Mouse (Mus musculus) G1E-ER4 (cell line): Measurements from ENCODE around the gene Prdm12. TPM values are rescaled to one million over a fixed set of nuclear protein-coding genes. Genes with fewer than 3 reads are reported as not detected.

ENCODE experiments used
- GATA1 ChIP-seq: IDR thresholded peaks from one replicate; pipeline ENCODE4 v1.8.0; 2012; ENCODE audit warnings: low read length, inconsistent platforms
- polyA plus RNA-seq: library from polyadenylated mRNA; stranded (reverse); fragments of >175 nt; gene quantifications from 2 replicates; pipeline ENCODE4 v1.2.3, GENCODE M21; 2012

The Prdm12 gene
- polyA plus RNA-seq, 1 experiment, result not detected

DNA sequence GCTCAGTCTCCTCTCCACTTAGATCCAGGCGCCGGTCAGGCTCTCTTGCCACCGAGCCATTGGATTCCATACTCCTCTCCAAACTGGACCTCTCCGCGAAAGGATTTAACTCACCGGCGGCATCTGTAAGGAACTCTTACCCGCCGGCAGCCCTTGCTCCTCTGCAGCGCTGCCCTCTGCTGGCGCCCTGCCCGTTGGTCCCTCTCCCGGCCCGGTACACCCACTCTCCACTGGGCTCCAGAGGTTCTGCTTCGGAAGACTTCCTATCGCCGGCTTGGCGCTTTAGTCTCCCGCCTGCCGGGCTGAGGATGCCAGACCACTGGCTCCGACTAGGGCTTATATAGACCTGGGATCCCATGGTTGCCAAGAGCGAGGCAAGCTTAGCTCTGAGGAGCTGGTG lies 2.0 kb upstream of the Prdm12 start:
- no peak for TF ChIP-seq GATA1

DNA sequence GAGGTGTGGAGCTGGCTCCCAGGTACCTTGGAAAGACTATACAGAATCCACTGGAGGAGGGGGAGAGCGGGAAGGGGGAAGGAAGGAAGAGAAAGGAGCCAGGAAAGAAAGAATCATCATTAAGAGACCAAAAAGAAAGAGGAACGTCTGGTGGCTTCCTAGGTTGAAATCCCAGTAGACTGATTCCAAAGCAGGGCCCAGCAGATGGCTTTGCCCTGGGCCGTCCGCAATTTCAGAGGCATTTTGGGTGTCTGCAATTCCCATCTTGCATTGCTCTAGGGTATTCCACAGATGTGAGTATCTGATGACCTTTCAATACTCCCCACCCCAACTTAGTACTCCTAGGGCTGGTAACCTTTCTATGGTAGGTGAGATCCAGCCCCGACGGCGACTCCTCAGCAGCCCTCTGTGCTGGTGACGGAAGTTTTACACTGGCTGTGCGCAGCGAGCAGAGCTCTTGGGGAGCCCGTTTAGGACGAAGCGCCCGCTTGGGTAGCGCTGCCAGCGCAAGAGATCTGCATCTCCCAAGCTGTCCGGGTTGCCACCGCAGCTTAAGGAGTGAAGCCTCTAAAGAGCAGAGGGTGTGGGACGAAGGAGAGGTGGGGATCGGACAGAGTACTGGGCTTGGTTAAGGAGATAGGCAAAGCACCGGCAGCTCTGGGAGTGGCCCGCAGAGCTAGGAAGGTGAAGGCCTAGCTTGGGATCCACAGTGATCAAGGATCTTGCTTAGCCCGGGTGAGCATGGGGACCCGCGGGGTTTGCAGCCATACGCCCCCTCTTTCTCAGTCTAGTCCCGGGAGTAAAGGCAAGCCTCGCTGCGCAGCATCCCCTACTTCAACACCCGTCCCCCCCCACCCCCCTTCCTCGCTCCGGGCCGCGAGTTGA lies 1.0 kb upstream of the Prdm12 start:
- TF ChIP-seq GATA1, result no peak

DNA sequence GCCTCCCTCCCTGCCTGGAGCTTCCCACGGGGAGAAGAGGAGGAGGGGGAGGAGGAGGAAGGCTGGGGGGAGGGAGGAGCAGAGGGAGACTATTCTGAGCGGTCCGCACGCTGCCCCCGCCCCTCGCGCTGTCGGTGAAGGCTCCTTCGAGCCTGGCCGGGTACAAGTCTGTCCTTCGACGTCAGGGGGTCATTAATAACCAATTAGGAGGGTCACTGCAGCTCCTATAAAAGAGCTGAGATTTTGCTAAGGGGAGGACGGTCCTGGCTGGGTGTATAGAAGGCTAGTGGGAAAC lies 424 bp upstream of the Prdm12 start:
- TF ChIP-seq GATA1, result no peak

DNA sequence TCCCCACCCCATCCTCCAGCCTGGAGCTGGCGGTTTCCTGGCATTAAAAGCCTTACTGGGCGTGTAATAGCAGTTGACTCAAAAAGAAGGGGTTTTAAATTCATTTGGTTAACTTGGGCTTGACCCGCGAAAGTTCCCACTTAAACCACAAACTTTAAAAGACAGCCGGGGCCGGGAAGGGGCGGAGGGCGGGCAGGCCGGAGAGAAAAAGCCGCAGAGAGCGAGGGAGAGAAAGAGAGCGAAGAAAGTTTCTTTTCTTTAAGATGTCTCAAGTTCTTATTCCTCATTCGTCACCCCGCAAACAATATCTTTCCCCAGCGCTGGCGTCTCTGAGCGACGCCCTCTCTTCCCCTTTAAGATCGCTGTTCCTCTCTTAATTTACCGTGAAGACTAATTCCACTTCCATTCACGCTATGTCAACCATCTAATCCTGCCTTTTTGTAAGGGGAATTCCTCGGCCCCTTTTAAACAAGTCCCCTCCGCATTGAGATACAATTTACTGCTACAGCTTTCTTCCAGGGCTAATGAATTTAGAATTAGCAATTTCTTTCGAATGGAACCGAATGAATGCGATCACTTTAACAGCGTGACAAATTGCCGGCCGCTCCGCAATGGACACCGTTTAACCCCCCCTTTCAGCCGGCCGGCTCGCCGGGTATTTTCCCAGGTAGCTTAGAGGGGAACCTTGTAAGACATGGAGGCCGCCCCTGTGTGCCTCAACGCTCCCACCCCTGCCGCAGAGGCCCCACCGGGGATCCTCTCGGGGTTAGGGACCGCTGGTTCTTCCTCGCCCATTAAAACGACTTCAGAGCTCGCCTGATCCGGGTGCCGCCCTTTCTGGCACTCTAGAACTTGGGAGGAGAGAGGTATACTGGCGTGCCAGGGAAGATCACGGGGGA lies 1.0 kb downstream of the Prdm12 start:
- TF ChIP-seq GATA1, result no peak

DNA sequence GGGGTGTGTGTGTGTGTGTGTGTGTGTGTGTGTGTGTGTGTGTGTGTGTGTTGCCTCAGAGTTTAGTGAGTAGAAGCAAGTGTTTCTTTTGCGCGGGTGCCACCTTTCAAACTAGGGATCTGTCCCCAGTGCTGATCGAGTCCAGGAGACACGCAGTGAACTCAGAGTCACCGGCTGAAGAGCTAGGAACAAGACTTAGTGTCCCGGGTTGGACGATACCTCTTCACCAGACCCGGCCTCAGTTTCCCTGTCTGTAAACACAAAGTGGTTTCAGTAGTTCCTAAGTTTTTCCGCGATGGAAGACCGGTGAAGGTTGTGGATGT lies 1.6 kb downstream of the Prdm12 start:
- TF ChIP-seq GATA1, result no peak

DNA sequence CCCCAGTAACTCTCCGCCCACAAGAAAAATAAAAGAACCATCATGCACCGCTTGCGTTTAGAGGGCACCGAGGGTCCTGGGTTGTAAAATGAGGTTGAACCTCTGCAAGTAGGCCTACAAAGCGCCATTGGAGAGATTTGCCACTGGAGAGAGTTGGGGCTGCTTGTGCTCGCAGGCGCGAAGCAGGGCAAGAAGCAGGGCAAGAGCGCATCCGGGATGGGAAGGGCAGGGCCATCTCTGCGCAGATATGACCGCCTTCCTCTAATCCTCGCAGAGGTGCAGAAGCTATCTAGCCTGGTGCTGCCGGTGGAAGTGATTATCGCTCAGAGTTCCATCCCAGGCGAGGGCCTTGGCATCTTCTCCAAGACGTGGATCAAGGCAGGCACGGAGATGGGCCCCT lies 2.1 kb downstream of the Prdm12 start:
- no peak for TF ChIP-seq GATA1

DNA sequence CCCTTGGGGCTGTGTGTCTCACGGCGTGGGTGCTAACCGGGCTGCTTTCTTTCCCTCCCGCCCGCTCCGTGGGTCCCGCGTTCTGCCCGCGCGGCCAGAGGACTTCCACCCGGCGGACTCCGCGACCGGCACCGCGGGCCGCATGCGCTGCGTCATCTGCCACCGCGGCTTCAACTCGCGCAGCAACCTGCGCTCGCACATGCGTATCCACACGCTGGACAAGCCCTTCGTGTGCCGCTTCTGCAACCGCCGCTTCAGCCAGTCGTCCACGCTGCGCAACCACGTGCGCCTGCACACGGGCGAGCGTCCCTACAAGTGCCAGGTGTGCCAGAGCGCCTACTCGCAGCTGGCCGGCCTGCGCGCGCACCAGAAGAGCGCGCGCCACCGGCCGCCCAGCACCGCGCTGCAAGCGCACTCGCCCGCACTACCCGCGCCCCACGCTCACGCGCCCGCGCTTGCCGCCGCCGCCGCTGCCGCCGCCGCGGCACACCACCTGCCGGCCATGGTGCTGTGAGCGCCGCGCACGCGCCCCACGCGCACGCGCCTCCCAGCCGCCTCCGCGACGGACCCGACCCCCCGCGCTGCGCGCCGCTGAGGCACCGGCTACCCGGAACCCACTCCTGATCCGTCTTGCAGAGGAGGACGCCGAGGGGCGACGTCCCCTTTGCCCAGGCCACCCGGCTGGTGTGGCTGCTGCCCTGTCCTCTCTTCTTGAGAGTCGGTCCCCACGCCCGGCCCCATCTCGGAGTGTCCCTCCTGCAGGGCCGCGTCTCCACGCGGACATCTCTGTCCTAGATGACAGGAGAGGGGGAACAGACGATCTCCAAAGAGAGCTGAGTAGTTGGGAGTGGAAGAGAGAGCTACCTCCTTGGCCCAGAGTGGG lies 14.4 kb downstream of the Prdm12 start:
- TF ChIP-seq GATA1, result no peak

DNA sequence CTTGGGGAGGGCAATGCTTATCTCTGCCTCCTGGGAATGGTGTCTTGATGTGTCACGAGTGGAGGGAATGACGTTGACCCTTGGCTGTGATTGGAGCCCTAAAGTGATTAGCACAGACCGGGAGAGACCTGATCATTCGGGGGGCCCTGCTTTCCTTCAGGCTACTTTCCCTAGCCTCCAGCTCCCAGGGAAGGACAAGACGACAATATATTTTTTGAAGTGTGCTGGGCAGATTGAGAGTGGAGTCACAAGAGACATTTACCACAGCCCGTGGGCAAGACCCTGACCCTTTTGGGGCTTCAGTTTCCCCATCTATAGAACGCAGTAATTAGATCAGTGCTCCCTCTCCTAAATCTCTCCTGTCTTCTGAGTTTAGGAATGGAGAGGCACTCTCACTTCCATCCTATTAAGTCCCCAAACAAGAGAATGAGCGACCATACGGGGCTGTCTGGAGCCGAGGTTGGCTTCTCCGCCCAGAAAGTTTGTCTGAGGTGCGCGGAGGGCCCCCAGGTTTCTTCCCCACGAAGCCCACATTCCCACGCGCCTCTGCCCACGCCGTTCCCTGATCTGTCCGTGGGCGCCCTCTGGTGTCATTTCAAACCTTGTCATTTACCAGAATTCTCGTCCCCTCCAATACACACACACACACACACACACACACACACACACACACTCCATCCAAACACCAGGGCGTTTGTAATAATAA lies 15.2 kb downstream of the Prdm12 start:
- TF ChIP-seq GATA1, result no peak

DNA sequence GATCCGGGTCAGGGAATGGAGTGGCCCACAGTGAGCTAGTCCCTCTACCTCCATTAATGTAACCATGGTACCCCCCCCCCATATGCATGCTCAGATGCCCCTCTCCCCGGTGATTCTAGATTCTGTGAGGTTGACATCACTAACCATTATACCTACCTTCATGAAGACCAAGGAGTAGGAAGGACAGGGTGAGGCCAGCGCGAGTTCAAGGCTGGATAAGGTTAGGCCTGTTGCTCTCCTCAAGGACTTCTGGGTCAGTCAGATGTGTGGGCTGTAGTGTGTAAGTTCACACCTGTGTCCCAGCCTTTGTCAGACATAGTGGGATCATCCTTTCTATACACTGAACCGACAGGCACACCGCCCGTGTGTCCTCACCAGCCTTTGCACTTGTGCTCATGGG lies 16.5 kb downstream of the Prdm12 start:
- no peak for TF ChIP-seq GATA1

DNA sequence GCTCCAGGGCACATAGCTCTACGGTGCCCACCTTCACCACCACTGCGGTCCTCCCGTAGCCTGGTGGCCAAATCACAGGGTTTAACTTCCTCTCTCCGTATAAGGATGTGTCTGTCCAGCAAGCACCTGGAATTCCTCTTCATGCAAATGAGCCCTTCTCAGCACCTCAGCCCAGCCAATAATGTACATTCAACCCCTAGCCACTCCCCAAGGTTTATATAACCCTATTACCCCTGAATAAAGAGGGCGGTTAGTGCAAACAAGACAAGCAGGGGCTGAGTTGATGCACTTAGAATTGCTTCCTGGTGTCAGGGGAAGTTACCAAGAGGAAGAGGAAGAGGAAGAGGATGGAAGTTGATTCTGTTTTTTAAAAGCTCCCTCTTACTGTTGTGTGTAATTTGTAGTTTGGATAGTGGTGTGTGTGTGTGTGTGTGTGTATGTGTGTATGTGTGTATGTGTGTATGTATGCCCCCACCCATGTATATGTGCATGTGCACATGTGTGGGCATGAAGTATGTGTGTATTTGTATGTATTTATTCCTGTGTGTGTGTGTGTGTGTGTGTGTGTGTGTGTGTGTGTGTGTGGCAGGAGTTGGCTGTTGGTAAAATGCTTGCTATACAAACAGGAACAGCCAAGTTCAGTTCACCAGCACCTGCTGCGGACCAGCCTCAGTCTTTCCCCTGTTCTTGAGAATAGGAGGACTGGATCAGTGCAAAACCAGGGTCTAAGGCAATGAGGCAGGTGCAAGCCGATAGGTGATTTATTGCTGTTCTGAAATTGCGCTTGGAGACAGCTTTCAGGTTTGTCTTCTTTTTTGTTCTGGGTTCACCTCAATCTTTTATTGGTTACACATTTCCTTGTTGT lies 23.3 kb downstream of the Prdm12 start:
- TF ChIP-seq GATA1, result no peak

DNA sequence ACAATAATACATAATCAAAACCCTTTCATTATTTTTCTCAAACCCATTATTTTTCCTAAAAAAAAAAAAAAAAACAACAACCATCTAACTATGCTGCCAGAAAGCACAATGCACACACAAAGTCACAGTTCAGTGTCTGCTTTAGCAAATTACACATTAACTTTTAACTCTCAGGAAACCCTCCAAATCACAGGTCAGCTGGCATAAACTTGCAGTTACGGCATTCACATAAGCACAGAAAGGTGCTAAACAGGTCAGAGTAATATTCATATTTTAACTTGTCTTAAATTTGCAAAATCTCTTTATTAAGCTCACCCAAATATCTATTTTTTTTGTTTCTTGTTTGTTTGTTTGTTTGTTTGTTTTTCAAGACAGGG lies 24.0 kb downstream of the Prdm12 start:
- no peak for TF ChIP-seq GATA1

DNA sequence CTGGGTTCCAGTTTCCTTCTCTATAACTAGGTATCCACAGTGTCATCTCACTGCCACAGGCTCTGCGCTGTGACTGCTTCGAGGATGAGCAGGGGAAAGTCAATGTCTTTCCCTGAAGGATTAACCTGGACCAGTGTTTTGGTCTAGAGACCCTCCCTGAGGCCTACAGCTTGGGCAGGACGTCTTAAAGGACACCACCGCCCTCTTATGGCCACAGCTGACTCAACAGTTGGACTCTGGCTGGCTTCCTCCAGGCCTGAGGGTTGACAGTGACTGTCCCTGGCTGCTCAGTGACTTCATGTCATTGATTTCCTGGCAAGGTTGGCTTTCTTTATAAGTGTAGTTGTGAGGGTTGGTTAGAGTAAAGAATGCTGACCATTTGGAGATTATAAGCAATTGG lies 27.5 kb downstream of the Prdm12 start:
- no peak for TF ChIP-seq GATA1

DNA sequence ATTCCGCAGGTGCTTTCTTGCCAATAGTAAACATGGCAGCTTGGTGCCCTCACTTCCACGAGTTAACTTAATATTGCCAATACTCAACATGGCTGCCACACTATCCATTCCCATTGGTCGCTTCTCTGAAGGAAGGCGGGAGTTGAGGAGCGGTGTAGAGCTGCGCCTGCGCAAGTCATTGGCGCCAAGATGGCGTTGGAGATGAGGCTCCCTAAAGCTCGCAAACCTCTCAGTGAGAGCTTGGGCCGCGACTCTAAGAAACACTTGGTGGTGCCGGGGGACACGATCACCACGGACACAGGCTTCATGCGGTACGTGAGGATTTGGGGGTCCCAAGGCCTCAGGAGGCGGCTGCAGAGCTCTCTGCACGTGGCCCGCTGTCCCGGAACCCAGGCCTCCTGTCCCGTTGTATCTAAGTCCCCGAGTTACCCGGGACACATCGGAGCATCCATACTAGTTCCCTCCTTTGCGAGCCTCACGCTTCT lies 30.8 kb downstream of the Prdm12 start, which contains the start of gene Exosc2:
TSS of gene Exosc2 (plus strand) at position 165 of the 485 bp plus-strand sequence.
- no peak for TF ChIP-seq GATA1

DNA sequence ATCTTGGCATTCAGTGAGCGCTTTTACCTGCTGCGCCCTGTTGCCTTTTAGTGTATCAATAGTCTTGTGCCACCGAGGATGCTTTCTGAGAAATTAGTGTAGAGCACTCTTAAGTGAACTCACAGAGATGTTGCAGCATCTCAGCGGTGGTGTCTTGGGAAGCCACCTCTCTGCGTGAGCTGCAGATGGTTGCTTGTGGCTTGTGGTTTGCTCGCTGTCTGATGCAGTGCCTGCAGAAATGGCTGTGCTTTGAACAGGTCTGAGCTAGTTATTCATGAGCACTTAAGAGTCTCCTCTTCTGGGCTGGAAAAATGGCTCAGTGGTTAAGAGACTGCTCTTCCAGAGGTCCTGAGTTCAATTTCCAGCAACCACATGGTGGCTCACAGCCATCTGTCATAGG lies 38.8 kb downstream of the Prdm12 start:
- no peak for TF ChIP-seq GATA1
